Mouse (Mus musculus) lung, adult 2 months (tissue): ENCODE measurements around the gene Atoh1. TPM values are rescaled to one million over a fixed set of nuclear protein-coding genes. Genes with fewer than 3 reads are reported as not detected.

ENCODE experiments used
- DNase-seq: peaks from one replicate; pipeline ENCODE4 v3.0.0; 2022
- H3K4me1 ChIP-seq: fragments of 200-500 bp; 2 replicates; pipeline ENCODE4 v1.6.1; 2011; ENCODE audit warnings: low read length; ENCODE audit not compliant: control insufficient read depth, insufficient read depth
- H3K4me3 ChIP-seq: fragments of 200-500 bp; replicated peaks from 2 replicates; pipeline ENCODE3; 2011; ENCODE audit warnings: low read depth, mild to moderate bottlenecking, control low read depth, low read length; ENCODE audit errors: extremely low read depth
- CTCF ChIP-seq: fragments of 200-500 bp; IDR thresholded peaks from 2 replicates; pipeline ENCODE4 v1.5.1; 2011; ENCODE audit warnings: mild to moderate bottlenecking, low read length, control low read depth; ENCODE audit not compliant: insufficient read depth
- POLR2A ChIP-seq: fragments of 200-500 bp; IDR thresholded peaks from 2 replicates; pipeline ENCODE4 v1.6.1; 2011; ENCODE audit warnings: low read depth, mild to moderate bottlenecking, control low read depth, low read length, borderline replicate concordance; ENCODE audit errors: extremely low read depth
- WGBS: fragments of 180-500 bp; shearing (Covaris S2); methylation state at CpG from one replicate; pipeline ENCODE4 v1.1.7; 2018; 5-methylcytosine and 5-hydroxymethylcytosine counted together
- polyA plus RNA-seq: library from polyadenylated mRNA; depleted of rRNA; stranded (reverse); fragments of >200 nt; gene quantifications from 2 replicates; pipeline ENCODE4 v1.2.3, GENCODE M21; 2012

The Atoh1 gene
- polyA plus RNA-seq, 1 experiment, result not detected

- peaks cover 3% of the 10 kb centered on the region; the same call in 1 of the 2 replicates for H3K4me1 ChIP-seq
- WGBS, result 9% methylated on average over 14 of the region's 14 CpGs
- TF ChIP-seq CTCF (no peak), POLR2A (no peak)
- no peak overlapping the region for H3K4me3 ChIP-seq
- no peak for DNase-seq
Measured at GRCm38 (mm10) chr6:64730506-64731020, 1.6 kb downstream of the Atoh1 start.

- DNase-seq, result no peak
- Histone ChIP-seq H3K4me3 (no peak overlapping the region), H3K4me1 (peaks cover 3% of the 10 kb centered on the region; the same call in 1 of the 2 replicates)
- no peak for TF ChIP-seq CTCF
- TF ChIP-seq POLR2A, result no peak
- 13% methylated on average over 7 of the region's 7 CpGs for WGBS
Measured at GRCm38 (mm10) chr6:64731126-64731525, 2.2 kb downstream of the Atoh1 start.

- Histone ChIP-seq H3K4me3 (no peak overlapping the region), H3K4me1 (peaks cover 3% of the 10 kb centered on the region; the same call in 1 of the 2 replicates)
- TF ChIP-seq POLR2A (no peak), CTCF (no peak)
- 8% methylated on average over 8 of the region's 8 CpGs for WGBS
- no peak for DNase-seq
Measured at GRCm38 (mm10) chr6:64731621-64732320, 2.8 kb downstream of the Atoh1 start.

- Histone ChIP-seq H3K4me3 (no peak overlapping the region), H3K4me1 (peaks cover 3% of the 10 kb centered on the region; the same call in 1 of the 2 replicates)
- no peak for TF ChIP-seq CTCF
- no peak for TF ChIP-seq POLR2A
- DNase-seq, result no peak
- 3% methylated on average over 4 of the region's 4 CpGs for WGBS
Measured at GRCm38 (mm10) chr6:64733311-64733710, 4.4 kb downstream of the Atoh1 start.

- 4% methylated on average over 54 of the region's 54 CpGs for WGBS
- DNase-seq, result no peak
Measured at GRCm38 (mm10) chr6:64734441-64735320, 5.8 kb downstream of the Atoh1 start.

GRCm38 (mm10) chr6:64736317-64736716 is 7.4 kb downstream of the Atoh1 start:
- Histone ChIP-seq H3K4me3 (no peak overlapping the region), H3K4me1 (no peaks in the 10 kb centered on the region)
- TF ChIP-seq CTCF (no peak), POLR2A (no peak)
- no peak for DNase-seq
- 62% methylated on average over 4 of the region's 4 CpGs for WGBS

More at GRCm38 (mm10) chr6:64734441-64735320, 5.8 kb downstream of the Atoh1 start:
- TF ChIP-seq POLR2A, result no peak
- TF ChIP-seq CTCF, result no peak
- Histone ChIP-seq H3K4me1 (no peaks in the 10 kb centered on the region), H3K4me3 (no peak overlapping the region)

GRCm38 (mm10) chr6:64742915-64743489 is 14.1 kb downstream of the Atoh1 start:
- WGBS, result 41% methylated on average over 2 of the region's 2 CpGs
- H3K4me3 ChIP-seq, result no peak overlapping the region
- TF ChIP-seq CTCF (no peak), POLR2A (no peak)
- DNase-seq, result no peak
- no peaks in the 10 kb centered on the region for H3K4me1 ChIP-seq

- no peak overlapping the region for H3K4me3 ChIP-seq
- no peaks in the 10 kb centered on the region for H3K4me1 ChIP-seq
- no peak for DNase-seq
- no peak for TF ChIP-seq POLR2A
- WGBS, result 63% methylated on average over 2 of the region's 2 CpGs
Measured at GRCm38 (mm10) chr6:64754515-64754914, 25.6 kb downstream of the Atoh1 start.

- H3K4me3 ChIP-seq, result no peak overlapping the region
- no peak for DNase-seq
- H3K4me1 ChIP-seq, result no peaks in the 10 kb centered on the region
- no peak for TF ChIP-seq CTCF
- TF ChIP-seq POLR2A, result no peak
- WGBS, result 45% methylated on average over 8 of the region's 8 CpGs
Measured at GRCm38 (mm10) chr6:64763901-64764300, 35.0 kb downstream of the Atoh1 start.
